Mouse (Mus musculus) T-cell, adult 2 months (primary cell): ENCODE data around the gene Lypd6.

ENCODE experiments used
- DNase-seq: peaks from one replicate; pipeline ENCODE4 v3.0.0; 2022; ENCODE audit warnings: low spot score

Lypd6 gene

DNA sequence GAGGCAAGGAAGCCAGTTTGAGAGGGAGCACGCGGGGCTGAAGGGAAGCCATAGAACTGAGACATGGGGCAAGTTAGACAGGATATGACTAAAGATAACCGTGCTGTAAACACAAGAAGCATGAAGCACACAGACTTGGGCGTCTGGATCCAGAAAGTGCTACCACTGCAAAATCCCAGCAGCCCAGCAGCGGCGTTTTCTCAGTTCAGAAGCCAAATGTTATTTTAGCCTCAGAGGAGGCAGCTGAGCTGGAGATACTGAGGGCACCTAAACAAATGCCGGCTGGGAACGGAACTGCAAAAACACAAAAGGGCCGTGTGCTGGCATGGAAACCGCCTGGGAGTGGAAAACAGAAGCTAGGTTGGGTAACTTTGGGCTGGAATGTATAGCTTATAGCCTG lies 43.9 kb downstream of the Lypd6 start:
- no peak for DNase-seq

GRCm38 (mm10) chr2:50111169-50111568 lies 44.9 kb downstream of the Lypd6 start:
- no peak for DNase-seq

DNA sequence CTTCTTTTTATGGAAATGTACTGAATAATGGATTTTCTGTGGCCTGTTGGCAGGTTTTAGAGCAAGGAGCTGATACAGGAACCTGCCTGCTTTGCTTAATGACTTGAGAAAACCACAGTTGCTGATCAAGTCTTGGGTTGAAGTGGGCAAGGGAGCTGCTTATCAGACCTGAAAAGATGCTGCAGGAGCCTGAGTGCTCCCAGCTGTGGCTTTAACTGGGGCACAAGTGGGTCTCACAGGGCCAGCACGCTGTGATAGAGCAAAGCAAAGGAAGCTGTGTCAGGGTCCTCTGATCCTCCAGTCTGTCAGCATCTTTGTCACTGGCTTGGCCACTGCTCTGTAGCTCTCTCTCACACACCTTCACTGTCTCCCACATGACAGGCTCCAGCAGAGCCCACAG lies 45.4 kb downstream of the Lypd6 start:
- DNase-seq, result no peak

DNA sequence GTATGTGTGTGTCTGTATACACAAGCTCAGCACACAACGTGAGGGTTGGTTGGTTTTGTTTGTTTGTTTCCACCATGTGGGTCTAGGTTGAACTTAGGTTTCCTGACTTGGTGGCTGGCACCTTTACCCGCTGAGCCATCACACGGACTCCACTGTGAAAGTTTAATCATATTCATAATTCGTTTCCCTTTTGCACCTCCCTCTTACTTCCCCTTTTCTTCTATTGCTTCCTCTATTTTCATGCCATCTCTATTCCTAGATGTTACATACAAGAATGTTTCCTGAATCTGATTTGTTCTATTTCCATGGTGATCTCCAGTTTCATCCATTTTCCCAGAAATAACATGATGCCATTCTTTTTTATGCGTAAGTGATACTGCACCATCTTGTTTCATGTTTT lies 46.2 kb downstream of the Lypd6 start:
- no peak for DNase-seq

DNA sequence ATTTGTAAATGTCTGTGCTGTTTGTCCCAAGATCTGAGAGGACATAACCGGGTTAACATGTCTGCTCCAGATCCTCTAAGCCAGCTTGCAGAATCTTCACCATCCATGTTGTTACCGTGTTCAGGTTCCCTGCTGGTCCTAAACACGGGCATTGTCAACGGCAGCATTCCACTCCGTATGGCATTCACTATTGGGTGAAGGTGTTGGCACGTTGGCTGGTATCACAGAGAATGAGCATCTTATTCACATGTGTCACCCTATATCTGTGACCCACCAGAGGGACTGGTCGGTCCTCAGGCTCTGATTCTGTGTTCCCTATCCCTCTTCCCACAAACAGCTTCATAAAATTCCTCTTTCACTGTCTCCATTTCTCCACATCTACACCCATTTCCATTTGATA lies 52.9 kb downstream of the Lypd6 start:
- DNase-seq, result no peak

DNA sequence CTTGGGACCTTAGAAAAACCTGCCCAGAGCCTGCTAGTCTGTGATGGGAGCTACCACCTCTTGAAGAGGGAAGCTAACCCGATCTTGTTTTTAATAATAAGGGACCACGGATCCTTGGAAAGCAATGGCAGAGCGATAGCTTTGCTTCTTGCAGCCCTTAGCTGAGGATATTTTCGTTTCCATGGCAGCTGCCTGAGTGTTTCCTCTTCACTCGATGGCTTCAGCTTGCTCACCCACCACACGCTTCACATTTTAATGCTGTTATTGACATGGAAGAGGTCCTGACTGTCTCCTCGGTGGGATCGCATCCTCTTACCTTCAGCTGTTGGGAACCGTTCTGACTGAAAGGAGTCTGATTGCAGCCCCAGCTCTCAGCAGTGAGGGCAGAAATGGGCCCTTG lies 54.6 kb downstream of the Lypd6 start:
- no peak for DNase-seq

DNA sequence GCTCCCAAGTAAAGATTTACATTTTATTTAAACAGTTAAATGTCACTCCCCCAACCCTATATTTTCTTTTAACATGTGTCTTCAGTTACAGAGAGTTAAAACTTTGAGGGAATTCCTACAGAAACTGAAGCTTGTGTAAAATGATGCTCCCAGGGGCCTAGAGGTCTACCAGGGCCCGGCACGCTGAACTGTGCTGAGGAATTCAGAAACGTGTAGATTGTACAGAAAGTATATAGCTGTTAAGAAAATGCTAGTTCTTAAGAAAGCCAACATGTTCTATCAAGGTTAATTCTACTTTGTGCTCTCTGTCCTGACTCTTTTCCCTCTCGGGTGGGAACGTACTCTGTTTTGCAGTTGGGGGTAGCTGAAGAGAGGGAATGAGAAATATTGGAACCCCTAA lies 57.1 kb downstream of the Lypd6 start:
- DNase-seq, result no peak

DNA sequence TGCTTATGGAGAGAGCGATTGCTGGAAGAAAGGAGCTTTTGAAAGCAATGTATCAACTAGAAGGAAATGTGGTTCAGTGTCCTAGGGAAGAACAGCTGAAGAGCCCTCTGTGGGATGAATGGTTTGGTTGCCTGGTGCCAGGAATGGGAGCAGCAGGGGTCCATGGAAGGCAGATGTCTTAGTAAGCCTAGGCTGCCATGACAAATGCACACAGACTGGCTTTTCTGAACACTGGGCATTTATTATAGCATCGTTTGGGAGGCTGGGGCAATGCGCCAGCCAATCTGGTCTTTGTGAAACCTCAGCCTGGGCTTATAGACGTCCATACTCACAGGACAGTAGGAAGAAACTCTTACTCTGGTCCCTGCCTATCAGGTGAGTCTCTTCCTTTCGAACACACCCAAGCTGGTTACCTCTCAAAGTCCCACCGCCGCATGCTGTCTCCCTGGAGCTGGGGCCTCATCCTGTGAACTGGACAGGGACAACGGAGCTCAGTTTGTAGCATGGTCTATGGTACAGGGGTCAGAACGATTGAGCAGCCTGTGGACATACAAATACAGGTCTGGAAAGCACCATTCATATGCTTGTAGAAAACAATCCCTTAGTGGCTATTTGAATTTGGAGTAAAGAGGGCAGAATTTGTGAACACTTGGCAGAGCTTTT lies 61.4 kb downstream of the Lypd6 start:
- DNase-seq, result no peak

DNA sequence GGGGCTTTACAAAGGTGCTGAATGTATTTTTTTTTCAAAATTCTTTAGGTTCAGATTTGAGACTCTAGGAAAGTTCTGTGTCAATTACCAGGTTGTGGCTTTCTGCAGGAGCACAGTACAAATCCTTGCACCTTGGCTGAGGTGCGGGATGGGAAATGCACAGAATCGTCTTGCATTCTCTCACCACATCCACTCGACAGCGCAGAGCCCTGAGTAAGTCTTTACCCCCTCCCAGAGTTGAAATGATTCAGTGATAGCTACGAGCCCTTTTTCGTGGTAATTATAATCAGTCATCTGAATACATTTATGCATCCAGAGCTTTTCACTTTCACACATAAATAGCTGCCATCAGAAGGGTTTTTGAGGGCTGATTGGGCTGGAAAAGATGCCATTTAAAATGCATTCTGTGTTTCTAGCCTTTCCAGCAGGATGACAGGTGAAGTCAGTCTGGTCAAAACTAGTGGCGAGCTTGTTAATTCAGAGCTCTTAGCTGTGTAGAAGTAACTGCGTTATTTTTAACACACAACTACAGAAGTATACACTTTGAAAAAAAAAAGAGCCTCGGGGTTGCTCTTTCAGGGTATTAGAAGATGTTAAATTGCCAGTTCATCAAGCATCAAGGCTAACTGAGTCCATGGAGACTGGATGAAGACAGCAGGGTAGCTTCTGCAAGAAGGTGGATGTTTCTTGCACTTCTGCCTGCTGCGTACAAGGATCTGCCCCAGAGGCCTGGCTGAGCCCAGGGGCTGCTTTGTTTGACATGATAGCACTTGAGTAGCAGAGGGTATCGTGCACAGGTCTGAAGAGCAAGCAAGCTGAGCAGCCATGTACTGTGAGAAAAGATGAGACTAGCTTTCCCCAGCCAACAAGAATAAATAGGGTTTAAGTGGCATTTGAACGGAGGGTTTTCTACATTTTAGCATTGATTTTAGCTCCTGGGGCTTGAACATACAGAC lies 62.4 kb downstream of the Lypd6 start:
- no peak for DNase-seq

- DNase-seq, result no peak
These were observed 64.4 kb downstream of the Lypd6 start for GRCm38 (mm10) chr2:50130674-50131073.

DNA sequence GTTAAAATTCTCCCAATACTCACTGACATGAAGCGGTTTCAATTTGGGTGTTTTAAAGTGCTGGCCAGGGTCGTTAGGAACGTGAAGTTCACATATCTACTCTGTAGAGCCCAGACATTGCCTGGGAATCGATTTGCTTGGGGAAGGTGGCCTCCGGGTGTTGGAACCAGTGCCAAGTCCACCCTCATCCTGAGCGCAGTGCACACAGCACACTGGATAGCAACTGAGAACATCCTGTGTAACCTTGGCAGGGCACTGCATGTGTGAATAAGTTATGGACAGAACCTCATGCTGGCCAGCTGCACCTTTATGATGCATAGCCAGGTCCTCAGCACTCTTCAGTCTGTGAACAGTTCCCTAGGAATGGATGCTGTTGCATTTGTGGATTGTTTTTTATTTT lies 77.4 kb downstream of the Lypd6 start:
- no peak for DNase-seq

GRCm38 (mm10) chr2:50147308-50147707 lies 81.1 kb downstream of the Lypd6 start:
- DNase-seq, result no peak

GRCm38 (mm10) chr2:50149257-50150202 lies 83.3 kb downstream of the Lypd6 start:
- no peak for DNase-seq

DNA sequence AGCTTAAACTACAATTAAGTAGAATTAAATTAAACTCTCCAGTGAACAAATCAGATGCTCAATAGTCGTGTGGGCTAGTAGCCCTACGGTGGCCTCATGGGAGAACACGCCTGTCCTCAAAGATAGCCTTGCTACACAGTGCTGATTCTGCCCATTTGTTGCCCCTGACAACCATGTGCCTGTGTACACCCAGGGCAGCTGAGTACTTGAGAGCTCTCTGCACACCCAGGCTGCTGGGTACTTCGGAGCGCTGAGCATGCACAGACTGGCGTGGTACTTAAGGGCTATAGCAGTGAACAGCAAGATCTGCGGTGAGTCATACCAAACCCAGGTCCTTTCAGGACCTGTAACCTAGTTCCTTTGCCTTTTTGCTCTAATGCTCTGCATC lies 84.0 kb downstream of the Lypd6 start:
- no peak for DNase-seq

- DNase-seq, result no peak
These were observed 84.6 kb downstream of the Lypd6 start for GRCm38 (mm10) chr2:50150816-50151215.

GRCm38 (mm10) chr2:50151401-50151800 lies 85.2 kb downstream of the Lypd6 start:
- DNase-seq, result no peak

DNA sequence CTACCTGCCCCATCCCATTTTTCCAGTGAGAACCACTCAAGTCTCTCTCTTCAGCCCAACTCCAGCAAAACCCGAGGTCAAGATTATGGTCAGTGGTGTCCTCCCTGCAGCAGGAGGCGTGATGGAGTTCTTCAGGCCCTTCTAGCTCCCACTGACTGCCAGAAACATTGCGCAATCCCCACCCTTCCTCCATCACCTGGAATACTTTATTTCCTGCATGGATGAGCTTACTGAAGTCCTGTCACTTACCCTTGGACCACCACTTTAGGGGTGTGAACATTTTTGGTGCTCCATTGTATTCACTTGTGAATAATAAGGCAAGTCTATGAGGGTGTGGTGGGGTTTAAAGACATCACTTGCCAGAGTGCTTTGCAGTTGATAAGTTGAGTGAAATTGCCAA lies 85.7 kb downstream of the Lypd6 start:
- DNase-seq, result no peak

- DNase-seq, result no peak
These were observed 89.8 kb downstream of the Lypd6 start for GRCm38 (mm10) chr2:50156009-50156408.

DNA sequence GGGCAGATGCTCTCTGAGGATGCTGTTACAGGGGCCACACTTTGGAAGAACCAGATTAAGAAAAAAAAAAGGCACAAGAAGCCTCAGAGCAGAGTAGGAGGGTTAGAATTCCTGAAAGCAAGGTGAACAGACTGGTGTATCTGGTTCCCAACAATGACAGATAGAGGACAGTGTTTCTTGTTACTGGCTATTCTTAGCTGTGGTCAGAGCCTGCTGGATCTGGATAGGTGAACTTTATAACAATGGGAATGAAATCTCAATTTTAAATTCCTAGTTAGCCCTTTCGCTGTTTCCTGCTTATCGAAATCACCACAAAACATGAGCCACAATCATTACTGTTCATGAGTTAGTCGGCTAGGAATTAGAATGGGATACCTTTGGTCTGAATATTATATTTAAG lies 93.8 kb downstream of the Lypd6 start:
- DNase-seq, result no peak

- no peak for DNase-seq
These were observed 97.4 kb downstream of the Lypd6 start for GRCm38 (mm10) chr2:50163608-50164007.

- no peak for DNase-seq
These were observed 99.0 kb downstream of the Lypd6 start for GRCm38 (mm10) chr2:50165277-50165676.

GRCm38 (mm10) chr2:50166082-50166481 lies 99.9 kb downstream of the Lypd6 start:
- DNase-seq, result no peak
